Mouse (Mus musculus) MEL (cell line): ENCODE data around the gene Shisa8. TPM values are rescaled to one million over a fixed set of nuclear protein-coding genes. Genes with fewer than 3 reads are reported as not detected.

ENCODE experiments used
- DNase-seq: peaks from one replicate; pipeline ENCODE4 v3.0.0; 2011; ENCODE audit warnings: low read depth, low spot score
- H3K27ac ChIP-seq: 2 replicates; pipeline ENCODE4 v1.5.1; 2012; ENCODE audit warnings: low read depth, mild to moderate bottlenecking, control low read depth, low read length, moderate library complexity; ENCODE audit not compliant: control insufficient read depth
- H3K27me3 ChIP-seq, 2 experiments: fragments of 150-350 bp in 1 of 2; sonication (generic) in 1 of 2; 2 replicates each; pipeline ENCODE4 v1.6.1; 2012; ENCODE audit warnings: low read length in 2 of 2, mild to moderate bottlenecking in 2 of 2, improper control_type of control experiment in 1 of 2, moderate library complexity in 1 of 2; ENCODE audit not compliant: insufficient read depth in 2 of 2, control insufficient read depth in 1 of 2
- H3K36me3 ChIP-seq, 2 experiments: 2 replicates each; pipeline ENCODE4 v1.6.1; 2012 to 2014; ENCODE audit warnings: low read length in 2 of 2, improper control_type of control experiment in 1 of 2, inconsistent platforms in 1 of 2, mild to moderate bottlenecking in 1 of 2; ENCODE audit not compliant: insufficient read depth in 2 of 2, control insufficient read depth in 1 of 2
- H3K4me1 ChIP-seq, 2 experiments: fragments of 150-350 bp in 1 of 2; sonication (generic) in 1 of 2; 2 replicates each; pipeline ENCODE4 v1.6.1; 2012; ENCODE audit warnings: low read length in 2 of 2, improper control_type of control experiment in 1 of 2, mild to moderate bottlenecking in 1 of 2; ENCODE audit not compliant: insufficient read depth in 2 of 2, control insufficient read depth in 1 of 2
- H3K4me3 ChIP-seq, 2 experiments: fragments of 150-350 bp in 1 of 2; sonication (generic) in 1 of 2; 2 replicates each; pipeline ENCODE4 v1.5.1; 2012; ENCODE audit warnings: low read depth in 2 of 2, low read length in 2 of 2, mild to moderate bottlenecking in 2 of 2, moderate library complexity in 2 of 2, control low read depth in 1 of 2, improper control_type of control experiment in 1 of 2; ENCODE audit not compliant: control insufficient read depth in 1 of 2, insufficient read depth in 1 of 2
- H3K79me2 ChIP-seq: 2 replicates; pipeline ENCODE4 v1.6.1; 2012; ENCODE audit warnings: mild to moderate bottlenecking, low read length, moderate library complexity; ENCODE audit not compliant: control insufficient read depth, poor library complexity, insufficient read depth
- H3K9ac ChIP-seq: 2 replicates; pipeline ENCODE4 v1.6.1; 2012; ENCODE audit warnings: low read depth, mild to moderate bottlenecking, control low read depth, low read length, moderate library complexity; ENCODE audit not compliant: control insufficient read depth, poor library complexity, severe bottlenecking
- H3K9me3 ChIP-seq: fragments of 150-350 bp; sonication (generic); replicated peaks from 2 replicates; pipeline ENCODE4 v1.6.1; 2012; ENCODE audit warnings: mild to moderate bottlenecking, low read length, improper control_type of control experiment, moderate library complexity; ENCODE audit not compliant: insufficient read depth
- BHLHE40 ChIP-seq: IDR thresholded peaks from 2 replicates; pipeline ENCODE4 v1.6.1; 2012; ENCODE audit warnings: low read depth, mild to moderate bottlenecking, inconsistent platforms, low read length, improper control_type of control experiment, borderline replicate concordance
- CTCF ChIP-seq, 3 experiments: IDR thresholded peaks in 2 of 3; conservative IDR thresholded peaks in 1 of 3; 2 replicates each; pipeline ENCODE4 v1.5.1; 2011 to 2012; ENCODE audit warnings: low read length in 3 of 3, low read depth in 2 of 3, mild to moderate bottlenecking in 2 of 3, improper control_type of control experiment in 1 of 3, inconsistent platforms in 1 of 3, mixed read lengths in 1 of 3, moderate library complexity in 1 of 3; ENCODE audit not compliant: control insufficient read depth in 1 of 3, insufficient read depth in 1 of 3, poor library complexity in 1 of 3, severe bottlenecking in 1 of 3
- E2F4 ChIP-seq: IDR thresholded peaks from 2 replicates; pipeline ENCODE4 v1.6.1; 2011; ENCODE audit warnings: low read depth, low read length, improper control_type of control experiment, borderline replicate concordance
- NELFE ChIP-seq: IDR thresholded peaks from 2 replicates; pipeline ENCODE4 v1.6.1; 2011; ENCODE audit warnings: low read depth, low read length, improper control_type of control experiment
- POLR2A ChIP-seq, 2 experiments: IDR thresholded peaks; 2 replicates each; pipeline ENCODE4 v1.6.1; 2011 to 2012; ENCODE audit warnings: low read length in 2 of 2, mild to moderate bottlenecking in 2 of 2, control low read depth in 1 of 2, improper control_type of control experiment in 1 of 2, low read depth in 1 of 2, moderate library complexity in 1 of 2; ENCODE audit not compliant: control insufficient read depth in 1 of 2, insufficient read depth in 1 of 2, poor library complexity in 1 of 2
- POLR2AphosphoS2 ChIP-seq: IDR thresholded peaks from 2 replicates; pipeline ENCODE4 v1.6.1; 2011; ENCODE audit warnings: low read length, improper control_type of control experiment
- TBP ChIP-seq: IDR thresholded peaks from 2 replicates; pipeline ENCODE4 v1.8.0; 2011; ENCODE audit warnings: low read depth, low read length, improper control_type of control experiment
- TCF12 ChIP-seq: IDR thresholded peaks from 2 replicates; pipeline ENCODE4 v1.6.1; 2014; ENCODE audit warnings: low read depth, mild to moderate bottlenecking, inconsistent platforms, low read length, improper control_type of control experiment, moderate library complexity
- ZKSCAN1 ChIP-seq: IDR thresholded peaks from 2 replicates; pipeline ENCODE4 v1.6.1; 2012; ENCODE audit warnings: low read depth, mild to moderate bottlenecking, inconsistent platforms, low read length, improper control_type of control experiment, moderate library complexity
- ZNF384 ChIP-seq: IDR thresholded peaks from 2 replicates; pipeline ENCODE4 v1.6.1; 2012; ENCODE audit warnings: low read depth, mild to moderate bottlenecking, inconsistent platforms, low read length, improper control_type of control experiment
- polyA plus RNA-seq, 2 experiments: library from polyadenylated mRNA; stranded (reverse) in 1 of 2; unstranded in 1 of 2; fragments of >175 nt in 1 of 2; fragments of >200 nt in 1 of 2; gene quantifications; 2 replicates each; pipeline versions ENCODE4 v1.2.1 to v1.2.4; 2012; ENCODE audit warnings: low replicate concordance in 2 of 2, low read depth in 1 of 2; ENCODE audit not compliant: insufficient read length in 2 of 2, insufficient read depth in 1 of 2, missing spikeins in 1 of 2
- total RNA-seq: library from RNA; depleted of rRNA; stranded (reverse); fragments of 300-350 nt; gene quantifications from 2 replicates; pipeline ENCODE4 v1.2.3, GENCODE M21; 2012

Gene Shisa8
- total and polyA plus RNA-seq, 3 experiments: 0.10 TPM; not detected in 2

- peaks cover 0 to 12% of the 10 kb centered on the region in 2 experiments; a peak in 2 of 4 replicates for H3K4me1 ChIP-seq
- no peak overlapping the region for H3K27ac ChIP-seq
Measured at GRCm38 (mm10) chr15:82231591-82232378, 19.2 kb upstream of the Shisa8 start.

GRCm38 (mm10) chr15:82231100-82231499 is 18.5 kb upstream of the Shisa8 start:
- H3K4me1 ChIP-seq: peaks cover 0 to 14% of the 10 kb centered on the region in 2 experiments; a peak in 2 of 4 replicates
- H3K4me3 ChIP-seq: no peak overlapping the region
- H3K27me3 ChIP-seq: no peaks in the 10 kb centered on the region
- H3K79me2 ChIP-seq: no peaks in the 10 kb centered on the region
- H3K9me3 ChIP-seq: no peaks in the 10 kb centered on the region
- no peak overlapping the region for H3K9ac ChIP-seq
- peaks cover 0 to 2% of the 10 kb centered on the region in 2 experiments; a peak in 2 of 4 replicates for H3K36me3 ChIP-seq
- no peak overlapping the region for H3K27ac ChIP-seq
- TF ChIP-seq POLR2AphosphoS2 (no peak), BHLHE40 (no peak), POLR2A (IDR thresholded peaks at IDR 0.05; ENCODE audit: control insufficient read depth in 1 of 2, insufficient read depth in 1 of 2, low read depth in 1 of 2, low read length in 2 of 2, poor library complexity in 1 of 2) (0 out of 4 replicates have a peak, but pooled peaks of 1 of the 2 experiments have one; percentile 32), TBP (no peak)
- no peak for DNase-seq

More at GRCm38 (mm10) chr15:82231591-82232378, 19.2 kb upstream of the Shisa8 start:
- Histone ChIP-seq H3K27me3 (no peaks in the 10 kb centered on the region), H3K9me3 (no peaks in the 10 kb centered on the region), H3K4me3 (no peak overlapping the region), H3K9ac (no peak overlapping the region), H3K79me2 (no peaks in the 10 kb centered on the region)
- TF ChIP-seq CTCF (IDR thresholded peaks at IDR 0.05 in 2 of 3, conservative IDR thresholded peaks at IDR 0.05 in 1 of 3; ENCODE audit: control insufficient read depth in 1 of 3, insufficient read depth in 1 of 3, low read depth in 2 of 3, low read length in 3 of 3, poor library complexity in 1 of 3, severe bottlenecking in 1 of 3) (no peak), ZKSCAN1 (no peak), NELFE (no peak), ZNF384 (no peak), TCF12 (no peak)
- TF ChIP-seq, all 39 proteins: peak for 0
- peak; percentile 32 for DNase-seq
- H3K36me3 ChIP-seq: 0 out of 4 replicates have a peak, but pooled peaks cover 0 to 2% of the 10 kb centered on the region in 2 experiments

- no peaks in the 10 kb centered on the region for H3K9me3 ChIP-seq
- no peak overlapping the region for H3K27ac ChIP-seq
- no peak for DNase-seq
- peaks cover 0 to 23% of the 10 kb centered on the region in 2 experiments; a peak in 3 of 4 replicates for H3K4me1 ChIP-seq
- no peak for TF ChIP-seq E2F4
- H3K4me3 ChIP-seq: no peak overlapping the region
- H3K36me3 ChIP-seq: peaks cover 0 to 7% of the 10 kb centered on the region in 2 experiments; a peak in 2 of 4 replicates
- H3K79me2 ChIP-seq: no peaks in the 10 kb centered on the region
- no peaks in the 10 kb centered on the region for H3K27me3 ChIP-seq
- no peak overlapping the region for H3K9ac ChIP-seq
Measured at GRCm38 (mm10) chr15:82230098-82230611, 17.5 kb upstream of the Shisa8 start.
